Mouse (Mus musculus): ENCODE measurements at regions not wholly inside any gene's neighbourhood (a gene's known extent, or its start where the extent isn't known, plus 50 kb on each side); places are given as distances from the start of the nearest gene placed in this dataset.

GRCm38 (mm10) chr8:125325736-125326135 is 243.9 kb downstream of the Sipa1l2 start:
- no peak for ATAC-seq

GRCm38 (mm10) chr8:125322561-125322960 is 247.0 kb downstream of the Sipa1l2 start:
- ATAC-seq: no peak

- ATAC-seq: no peak
Observed at GRCm38 (mm10) chr8:125317584-125317991, 252.0 kb downstream of the Sipa1l2 start.

GRCm38 (mm10) chr8:125315736-125316135 is 253.9 kb downstream of the Sipa1l2 start:
- ATAC-seq: no peak

- no peak for ATAC-seq
Observed at GRCm38 (mm10) chr8:125314996-125315395, 254.6 kb downstream of the Sipa1l2 start.

- no peak for ATAC-seq
Observed at GRCm38 (mm10) chr8:125314221-125314984, 255.2 kb downstream of the Sipa1l2 start.

- no peak for ATAC-seq
Observed at GRCm38 (mm10) chr8:125311228-125312053, 257.4 kb downstream of the Disc1 start.
